Mouse (Mus musculus): ENCODE data around the gene Midn. TPM values are rescaled to one million over a fixed set of nuclear protein-coding genes. Genes with fewer than 3 reads are reported as not detected.

Midn gene
- 42.3 and 46.2 TPM in 2 replicates for polyA plus RNA-seq (2014; fragmentation: Nextera tagmentation; extraction: Ambion mirVana)

GRCm38 (mm10) chr10:80147719-80148601, at the start of gene Midn:
Gene Midn (plus strand): TSS chr10:80148272.
- H3K4me1 ChIP-seq (ENCODE audit: control insufficient read depth, insufficient read depth, low read length) = peaks cover 34% of the 10 kb centered on the region
- H3K4me3 ChIP-seq (ENCODE audit: low read length) = peak within 1 kb of the TSS; percentile 97
- peak within 1 kb of the TSS; percentile 72 for H3K9ac ChIP-seq (ENCODE audit: low read depth, low read length)
- 2% methylated on average over 39 of the region's 42 CpGs for WGBS
- peak within 1 kb of the TSS; percentile 87 for H3K4me2 ChIP-seq (replicated peaks; ENCODE audit: low read depth, low read length)
- peak within 1 kb of the TSS; percentile 98 for H3K27ac ChIP-seq (ENCODE audit: low read depth, low read length)
- no peaks in the 10 kb centered on the region for H3K27me3 ChIP-seq (ENCODE audit: control insufficient read depth, insufficient read depth, low read length)
- H3K9me3 ChIP-seq (ENCODE audit: control insufficient read depth, low read length) = no peaks in the 10 kb centered on the region
- peaks cover 51% of the 10 kb centered on the region for H3K36me3 ChIP-seq (ENCODE audit: control insufficient read depth, insufficient read depth, low read length)
- peak; percentile 53 for ATAC-seq (ENCODE audit: low FRiP score, low TSS enrichment)

DNA sequence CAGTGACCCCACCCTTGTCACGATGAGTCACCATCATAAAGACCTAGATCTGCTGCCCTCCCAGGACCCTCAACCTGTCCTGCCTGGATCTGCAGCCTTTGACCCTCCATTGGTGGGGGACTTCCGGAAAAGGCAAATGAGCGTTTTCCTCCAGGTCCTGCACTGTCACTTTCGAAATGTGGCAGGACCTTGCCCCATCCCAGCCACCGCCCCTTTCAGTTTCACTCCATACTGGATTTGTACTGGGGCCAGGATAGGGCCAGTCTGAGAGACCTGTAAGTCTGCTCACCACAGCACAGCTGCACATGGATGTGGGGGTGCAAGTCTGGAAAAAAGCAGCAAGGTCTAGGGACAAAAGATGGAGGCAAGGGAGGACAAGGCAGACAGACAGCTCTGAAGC, 49.4 kb upstream of the Midn start:
- Histone ChIP-seq H3K4me1 (ENCODE audit: control insufficient read depth, insufficient read depth, low read length) (peaks cover 34% of the 10 kb centered on the region), H3K9me3 (ENCODE audit: control insufficient read depth, low read length) (no peaks in the 10 kb centered on the region), H3K27ac (ENCODE audit: low read depth, low read length) (no peak overlapping the region), H3K9ac (ENCODE audit: low read depth, low read length) (no peak overlapping the region), H3K27me3 (ENCODE audit: control insufficient read depth, insufficient read depth, low read length) (no peaks in the 10 kb centered on the region), H3K4me3 (ENCODE audit: low read length) (no peak overlapping the region), H3K36me3 (ENCODE audit: control insufficient read depth, insufficient read depth, low read length) (no peaks in the 10 kb centered on the region), H3K4me2 (replicated peaks; ENCODE audit: low read depth, low read length) (no peak overlapping the region)
- no peak for ATAC-seq (ENCODE audit: low FRiP score, low TSS enrichment)
- 86% methylated on average over 5 of the region's 5 CpGs for WGBS

- Histone ChIP-seq H3K9me3 (ENCODE audit: control insufficient read depth, low read length) (no peaks in the 10 kb centered on the region), H3K27me3 (ENCODE audit: control insufficient read depth, insufficient read depth, low read length) (no peaks in the 10 kb centered on the region), H3K4me3 (ENCODE audit: low read length) (peak overlapping the region; percentile 95; the same call in 1 of the 2 replicates), H3K4me2 (replicated peaks; ENCODE audit: low read depth, low read length) (peak overlapping the region; percentile 92), H3K36me3 (ENCODE audit: control insufficient read depth, insufficient read depth, low read length) (no peaks in the 10 kb centered on the region), H3K27ac (ENCODE audit: low read depth, low read length) (no peak overlapping the region), H3K4me1 (ENCODE audit: control insufficient read depth, insufficient read depth, low read length) (peaks cover 31% of the 10 kb centered on the region), H3K9ac (ENCODE audit: low read depth, low read length) (no peak overlapping the region)
- WGBS = 30% methylated on average over 11 of the region's 11 CpGs
- peak; percentile 14; the same call in 1 of the 2 replicates for ATAC-seq (ENCODE audit: low FRiP score, low TSS enrichment)
Observed at GRCm38 (mm10) chr10:80100982-80101381, 47.1 kb upstream of the Midn start.

- under 1% methylated on average over 58 of the region's 59 CpGs for WGBS
- peak overlapping the region; percentile 92 for H3K4me2 ChIP-seq (replicated peaks; ENCODE audit: low read depth, low read length)
- H3K9me3 ChIP-seq (ENCODE audit: control insufficient read depth, low read length) = no peaks in the 10 kb centered on the region
- H3K27ac ChIP-seq (ENCODE audit: low read depth, low read length) = peak overlapping the region; percentile 73
- no peaks in the 10 kb centered on the region for H3K27me3 ChIP-seq (ENCODE audit: control insufficient read depth, insufficient read depth, low read length)
- no peaks in the 10 kb centered on the region for H3K36me3 ChIP-seq (ENCODE audit: control insufficient read depth, insufficient read depth, low read length)
- H3K4me3 ChIP-seq (ENCODE audit: low read length) = peak overlapping the region; percentile 95
- peak overlapping the region; percentile 91 for H3K9ac ChIP-seq (ENCODE audit: low read depth, low read length)
- peaks cover 25% of the 10 kb centered on the region for H3K4me1 ChIP-seq (ENCODE audit: control insufficient read depth, insufficient read depth, low read length)
- ATAC-seq (ENCODE audit: low FRiP score, low TSS enrichment) = peak; percentile 86
Observed at GRCm38 (mm10) chr10:80102216-80102915, 45.7 kb upstream of the Midn start.

- Histone ChIP-seq H3K4me3 (ENCODE audit: low read length) (peak overlapping the region; percentile 95; the same call in 1 of the 2 replicates), H3K27me3 (ENCODE audit: control insufficient read depth, insufficient read depth, low read length) (no peaks in the 10 kb centered on the region), H3K9ac (ENCODE audit: low read depth, low read length) (0 out of 2 replicates have a peak overlapping the region, but pooled peaks have one; percentile 91), H3K4me2 (replicated peaks; ENCODE audit: low read depth, low read length) (no peak overlapping the region; the same call in 1 of the 2 replicates), H3K9me3 (ENCODE audit: control insufficient read depth, low read length) (no peaks in the 10 kb centered on the region), H3K4me1 (ENCODE audit: control insufficient read depth, insufficient read depth, low read length) (peaks cover 20% of the 10 kb centered on the region), H3K36me3 (ENCODE audit: control insufficient read depth, insufficient read depth, low read length) (no peaks in the 10 kb centered on the region), H3K27ac (ENCODE audit: low read depth, low read length) (peak overlapping the region; percentile 73)
- ATAC-seq (ENCODE audit: low FRiP score, low TSS enrichment) = no peak
- WGBS = 83% methylated on average over 2 of the region's 2 CpGs
Observed at GRCm38 (mm10) chr10:80103032-80103431, 45.0 kb upstream of the Midn start.

DNA sequence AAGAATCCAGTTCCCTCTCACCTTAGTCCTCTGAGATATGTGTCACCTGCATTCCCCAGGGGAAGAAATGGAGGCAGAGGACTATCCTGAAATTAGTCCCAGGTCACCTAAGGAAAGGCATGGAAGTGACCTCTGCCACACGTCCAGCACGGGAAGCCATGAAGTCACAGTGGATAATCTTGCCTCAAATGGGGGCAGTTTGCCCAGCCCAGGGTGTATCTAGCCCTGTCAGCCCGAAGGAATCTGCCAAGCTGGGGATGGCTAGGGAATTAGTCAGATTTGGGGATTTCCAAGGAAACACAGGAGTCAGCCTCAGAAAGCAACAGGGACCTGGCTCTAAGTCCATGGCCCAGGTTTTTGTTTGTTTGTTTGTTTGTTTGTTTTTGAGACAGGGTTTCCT, 43.9 kb upstream of the Midn start:
- Histone ChIP-seq H3K9ac (ENCODE audit: low read depth, low read length) (no peak overlapping the region), H3K9me3 (ENCODE audit: control insufficient read depth, low read length) (no peaks in the 10 kb centered on the region), H3K27me3 (ENCODE audit: control insufficient read depth, insufficient read depth, low read length) (no peaks in the 10 kb centered on the region), H3K4me1 (ENCODE audit: control insufficient read depth, insufficient read depth, low read length) (peaks cover 20% of the 10 kb centered on the region), H3K4me2 (replicated peaks; ENCODE audit: low read depth, low read length) (no peak overlapping the region), H3K36me3 (ENCODE audit: control insufficient read depth, insufficient read depth, low read length) (no peaks in the 10 kb centered on the region), H3K4me3 (ENCODE audit: low read length) (no peak overlapping the region), H3K27ac (ENCODE audit: low read depth, low read length) (no peak overlapping the region)
- no peak for ATAC-seq (ENCODE audit: low FRiP score, low TSS enrichment)
- WGBS = 76% methylated on average over 3 of the region's 3 CpGs

DNA sequence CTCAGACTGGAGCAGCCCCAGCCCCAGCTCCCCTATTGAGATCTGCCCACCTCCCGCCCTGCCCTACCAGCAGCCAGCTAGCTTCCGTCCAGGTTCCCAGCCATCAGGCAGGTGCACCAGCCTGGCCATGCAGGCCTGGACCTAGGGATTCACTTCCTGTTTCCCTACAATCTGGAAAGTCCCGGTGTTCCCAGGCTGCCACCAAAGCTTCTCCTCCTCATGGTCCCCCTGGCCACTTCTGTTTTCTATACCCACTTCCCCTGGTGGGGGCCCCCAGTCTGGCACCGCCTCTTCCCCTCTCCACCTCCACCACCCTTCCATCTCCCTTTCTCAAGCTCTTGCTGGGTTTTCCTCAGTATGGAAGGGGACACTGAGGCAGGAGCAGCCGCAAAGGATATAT, 42.6 kb upstream of the Midn start, which contains the start of gene Sbno2:
Gene Sbno2 (minus strand): TSS at position 112 of the 400 bp plus-strand sequence.
- Histone ChIP-seq H3K9me3 (ENCODE audit: control insufficient read depth, low read length) (no peaks in the 10 kb centered on the region), H3K27ac (ENCODE audit: low read depth, low read length) (no peak within 1 kb of the TSS), H3K27me3 (ENCODE audit: control insufficient read depth, insufficient read depth, low read length) (no peaks in the 10 kb centered on the region), H3K4me1 (ENCODE audit: control insufficient read depth, insufficient read depth, low read length) (peaks cover 20% of the 10 kb centered on the region), H3K4me2 (replicated peaks; ENCODE audit: low read depth, low read length) (no peak within 1 kb of the TSS), H3K4me3 (ENCODE audit: low read length) (no peak within 1 kb of the TSS), H3K9ac (ENCODE audit: low read depth, low read length) (no peak within 1 kb of the TSS), H3K36me3 (ENCODE audit: control insufficient read depth, insufficient read depth, low read length) (no peaks in the 10 kb centered on the region)
- WGBS = 79% methylated on average over 5 of the region's 5 CpGs
- ATAC-seq (ENCODE audit: low FRiP score, low TSS enrichment) = no peak

GRCm38 (mm10) chr10:80105926-80106325, 42.1 kb upstream of the Midn start:
- Histone ChIP-seq H3K4me2 (replicated peaks; ENCODE audit: low read depth, low read length) (no peak overlapping the region), H3K36me3 (ENCODE audit: control insufficient read depth, insufficient read depth, low read length) (no peaks in the 10 kb centered on the region), H3K9ac (ENCODE audit: low read depth, low read length) (no peak overlapping the region), H3K4me1 (ENCODE audit: control insufficient read depth, insufficient read depth, low read length) (peaks cover 15% of the 10 kb centered on the region), H3K9me3 (ENCODE audit: control insufficient read depth, low read length) (no peaks in the 10 kb centered on the region), H3K27ac (ENCODE audit: low read depth, low read length) (no peak overlapping the region), H3K4me3 (ENCODE audit: low read length) (no peak overlapping the region), H3K27me3 (ENCODE audit: control insufficient read depth, insufficient read depth, low read length) (no peaks in the 10 kb centered on the region)
- 73% methylated on average over 5 of the region's 5 CpGs for WGBS
- ATAC-seq (ENCODE audit: low FRiP score, low TSS enrichment) = no peak

All from kidney, embryonic 14.5 days (tissue).